Mouse (Mus musculus): Measurements from ENCODE around the gene Osbpl8. TPM values are rescaled to one million over a fixed set of nuclear protein-coding genes. Genes with fewer than 3 reads are reported as not detected.

The Osbpl8 gene
- polyA plus RNA-seq, 1 experiment from 2014 or later, result 15.2 TPM

- Histone ChIP-seq H3K9ac (ENCODE audit: low read depth, low read length) (no peak overlapping the region), H3K4me1 (ENCODE audit: control insufficient read depth, insufficient read depth, low read length) (peaks cover 4% of the 10 kb centered on the region; the same call in 1 of the 2 replicates), H3K4me2 (ENCODE audit: low read length) (no peak overlapping the region), H3K27me3 (ENCODE audit: control insufficient read depth, insufficient read depth, low read depth, low read length) (no peaks in the 10 kb centered on the region), H3K27ac (ENCODE audit: low read length) (no peak overlapping the region), H3K36me3 (ENCODE audit: control insufficient read depth, insufficient read depth, low read length) (no peaks in the 10 kb centered on the region), H3K4me3 (ENCODE audit: low read depth, low read length) (no peak overlapping the region), H3K9me3 (replicated peaks; ENCODE audit: control insufficient read depth, low read length, poor library complexity, severe bottlenecking) (no peaks in the 10 kb centered on the region)
- 92% methylated on average over 3 of the region's 3 CpGs for WGBS
- ATAC-seq, result no peak
Observed at GRCm38 (mm10) chr10:111160540-111160939, 4.0 kb upstream of the Osbpl8 start.

DNA sequence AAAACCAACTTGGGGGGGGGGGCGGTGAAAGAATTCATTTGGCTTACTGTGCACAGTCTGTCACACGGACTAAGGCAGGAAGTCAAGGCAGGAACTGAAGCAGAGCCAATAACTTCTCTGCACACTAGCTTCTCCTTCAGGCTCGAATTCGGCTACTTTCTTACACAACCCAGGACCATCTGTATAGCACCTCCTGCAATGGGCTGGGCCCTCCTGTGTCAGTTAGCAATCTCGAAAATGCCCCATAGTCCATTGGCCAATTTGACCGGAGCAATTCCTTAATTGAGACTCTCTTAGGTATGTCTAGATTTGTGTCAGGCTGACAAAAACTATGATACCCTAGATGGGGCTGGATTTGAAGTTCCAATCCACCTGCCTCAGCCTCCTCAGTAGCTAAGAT is 3.2 kb upstream of the Osbpl8 start:
- 90% methylated on average over 6 of the region's 6 CpGs for WGBS
- no peaks in the 10 kb centered on the region for H3K27me3 ChIP-seq (ENCODE audit: control insufficient read depth, insufficient read depth, low read depth, low read length)
- H3K27ac ChIP-seq (ENCODE audit: low read length), result no peak overlapping the region
- no peaks in the 10 kb centered on the region for H3K9me3 ChIP-seq (replicated peaks; ENCODE audit: control insufficient read depth, low read length, poor library complexity, severe bottlenecking)
- H3K4me3 ChIP-seq (ENCODE audit: low read depth, low read length), result no peak overlapping the region
- ATAC-seq, result no peak
- no peak overlapping the region for H3K4me2 ChIP-seq (ENCODE audit: low read length)
- H3K9ac ChIP-seq (ENCODE audit: low read depth, low read length), result no peak overlapping the region
- peaks cover 10% of the 10 kb centered on the region for H3K4me1 ChIP-seq (ENCODE audit: control insufficient read depth, insufficient read depth, low read length)
- no peaks in the 10 kb centered on the region for H3K36me3 ChIP-seq (ENCODE audit: control insufficient read depth, insufficient read depth, low read length)

- Histone ChIP-seq H3K4me1 (ENCODE audit: control insufficient read depth, insufficient read depth, low read length) (peaks cover 14% of the 10 kb centered on the region), H3K27ac (ENCODE audit: low read length) (no peak overlapping the region), H3K27me3 (ENCODE audit: control insufficient read depth, insufficient read depth, low read depth, low read length) (no peaks in the 10 kb centered on the region), H3K9ac (ENCODE audit: low read depth, low read length) (no peak overlapping the region), H3K9me3 (replicated peaks; ENCODE audit: control insufficient read depth, low read length, poor library complexity, severe bottlenecking) (no peaks in the 10 kb centered on the region), H3K4me3 (ENCODE audit: low read depth, low read length) (no peak overlapping the region), H3K36me3 (ENCODE audit: control insufficient read depth, insufficient read depth, low read length) (no peaks in the 10 kb centered on the region), H3K4me2 (ENCODE audit: low read length) (no peak overlapping the region)
- 81% methylated on average over 3 of the region's 3 CpGs for WGBS
- no peak for ATAC-seq
Observed at GRCm38 (mm10) chr10:111163025-111163424, 1.5 kb upstream of the Osbpl8 start.

- no peaks in the 10 kb centered on the region for H3K36me3 ChIP-seq (ENCODE audit: control insufficient read depth, insufficient read depth, low read length)
- peak overlapping the region; percentile 97 for H3K4me3 ChIP-seq (ENCODE audit: low read depth, low read length)
- peak overlapping the region; percentile 68; the same call in 1 of the 2 replicates for H3K9ac ChIP-seq (ENCODE audit: low read depth, low read length)
- peaks cover 14% of the 10 kb centered on the region for H3K4me1 ChIP-seq (ENCODE audit: control insufficient read depth, insufficient read depth, low read length)
- ATAC-seq, result no peak
- H3K27ac ChIP-seq (ENCODE audit: low read length), result peak overlapping the region; percentile 82
- 32% methylated on average over 9 of the region's 9 CpGs for WGBS
- no peaks in the 10 kb centered on the region for H3K9me3 ChIP-seq (replicated peaks; ENCODE audit: control insufficient read depth, low read length, poor library complexity, severe bottlenecking)
- no peaks in the 10 kb centered on the region for H3K27me3 ChIP-seq (ENCODE audit: control insufficient read depth, insufficient read depth, low read depth, low read length)
- peak overlapping the region; percentile 55 for H3K4me2 ChIP-seq (ENCODE audit: low read length)
Observed at GRCm38 (mm10) chr10:111163601-111164240, 831 bp upstream of the Osbpl8 start.

DNA sequence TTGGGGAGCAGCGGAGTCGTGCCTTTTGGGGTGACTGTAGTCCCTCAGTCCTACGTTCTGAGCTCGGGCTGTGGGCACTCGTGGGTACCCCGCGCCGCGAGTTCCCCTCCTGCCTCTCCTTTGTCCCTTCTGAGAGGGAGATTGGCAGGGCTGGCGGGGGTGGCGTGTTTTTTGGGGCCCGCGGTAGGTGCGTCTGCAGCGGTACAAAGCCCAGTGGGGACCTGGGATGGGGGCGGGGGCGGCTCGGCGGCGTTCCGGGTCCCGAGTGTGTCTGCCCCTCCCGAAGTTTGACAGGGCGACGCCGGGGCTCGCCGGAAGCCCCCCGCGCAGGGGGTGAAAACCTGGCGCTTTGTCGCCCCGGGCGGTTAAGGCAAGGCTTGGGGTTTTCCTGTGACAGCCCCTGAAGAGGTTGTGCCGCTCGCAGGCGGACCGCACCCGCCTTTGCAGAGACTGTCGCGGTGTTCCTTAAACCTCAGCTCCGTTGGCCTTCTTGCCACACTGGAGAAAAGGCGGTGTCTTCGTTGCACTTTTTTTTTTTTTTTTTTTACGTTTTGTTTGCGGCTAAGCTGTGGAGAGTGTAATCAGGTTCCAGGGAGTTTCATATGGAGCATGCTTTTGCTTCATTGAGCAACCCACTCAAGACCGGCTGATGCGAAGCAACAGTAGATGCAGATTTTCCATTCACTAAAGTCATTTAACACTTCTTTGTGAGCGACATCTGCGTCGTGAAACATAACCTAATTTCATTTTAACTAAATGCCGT is 848 bp downstream of the Osbpl8 start:
- Histone ChIP-seq H3K4me3 (ENCODE audit: low read depth, low read length) (peak overlapping the region; percentile 97), H3K9ac (ENCODE audit: low read depth, low read length) (peak overlapping the region; percentile 98), H3K36me3 (ENCODE audit: control insufficient read depth, insufficient read depth, low read length) (no peaks in the 10 kb centered on the region), H3K27me3 (ENCODE audit: control insufficient read depth, insufficient read depth, low read depth, low read length) (no peaks in the 10 kb centered on the region), H3K4me2 (ENCODE audit: low read length) (peak overlapping the region; percentile 64), H3K4me1 (ENCODE audit: control insufficient read depth, insufficient read depth, low read length) (peaks cover 14% of the 10 kb centered on the region), H3K27ac (ENCODE audit: low read length) (peak overlapping the region; percentile 82), H3K9me3 (replicated peaks; ENCODE audit: control insufficient read depth, low read length, poor library complexity, severe bottlenecking) (no peaks in the 10 kb centered on the region)
- ATAC-seq, result peak; percentile 87
- under 1% methylated on average over 52 of the region's 52 CpGs for WGBS

GRCm38 (mm10) chr10:111166057-111166841 is 1.7 kb downstream of the Osbpl8 start:
- Histone ChIP-seq H3K9me3 (replicated peaks; ENCODE audit: control insufficient read depth, low read length, poor library complexity, severe bottlenecking) (no peaks in the 10 kb centered on the region), H3K4me1 (ENCODE audit: control insufficient read depth, insufficient read depth, low read length) (peaks cover 14% of the 10 kb centered on the region), H3K4me2 (ENCODE audit: low read length) (peak overlapping the region; percentile 64), H3K27me3 (ENCODE audit: control insufficient read depth, insufficient read depth, low read depth, low read length) (no peaks in the 10 kb centered on the region), H3K4me3 (ENCODE audit: low read depth, low read length) (peak overlapping the region; percentile 97), H3K27ac (ENCODE audit: low read length) (no peak overlapping the region), H3K9ac (ENCODE audit: low read depth, low read length) (peak overlapping the region; percentile 98; the same call in 1 of the 2 replicates), H3K36me3 (ENCODE audit: control insufficient read depth, insufficient read depth, low read length) (no peaks in the 10 kb centered on the region)
- ATAC-seq, result no peak
- WGBS, result 26% methylated on average over 4 of the region's 4 CpGs

GRCm38 (mm10) chr10:111167444-111167843 is 2.9 kb downstream of the Osbpl8 start:
- H3K36me3 ChIP-seq (ENCODE audit: control insufficient read depth, insufficient read depth, low read length), result no peaks in the 10 kb centered on the region
- H3K9me3 ChIP-seq (replicated peaks; ENCODE audit: control insufficient read depth, low read length, poor library complexity, severe bottlenecking), result no peaks in the 10 kb centered on the region
- no peak overlapping the region for H3K9ac ChIP-seq (ENCODE audit: low read depth, low read length)
- H3K4me1 ChIP-seq (ENCODE audit: control insufficient read depth, insufficient read depth, low read length), result peaks cover 14% of the 10 kb centered on the region
- no peak overlapping the region for H3K4me2 ChIP-seq (ENCODE audit: low read length)
- no peak overlapping the region for H3K27ac ChIP-seq (ENCODE audit: low read length)
- 97% methylated on average over 4 of the region's 4 CpGs for WGBS
- no peak overlapping the region for H3K4me3 ChIP-seq (ENCODE audit: low read depth, low read length)
- H3K27me3 ChIP-seq (ENCODE audit: control insufficient read depth, insufficient read depth, low read depth, low read length), result no peaks in the 10 kb centered on the region
- ATAC-seq, result no peak

DNA sequence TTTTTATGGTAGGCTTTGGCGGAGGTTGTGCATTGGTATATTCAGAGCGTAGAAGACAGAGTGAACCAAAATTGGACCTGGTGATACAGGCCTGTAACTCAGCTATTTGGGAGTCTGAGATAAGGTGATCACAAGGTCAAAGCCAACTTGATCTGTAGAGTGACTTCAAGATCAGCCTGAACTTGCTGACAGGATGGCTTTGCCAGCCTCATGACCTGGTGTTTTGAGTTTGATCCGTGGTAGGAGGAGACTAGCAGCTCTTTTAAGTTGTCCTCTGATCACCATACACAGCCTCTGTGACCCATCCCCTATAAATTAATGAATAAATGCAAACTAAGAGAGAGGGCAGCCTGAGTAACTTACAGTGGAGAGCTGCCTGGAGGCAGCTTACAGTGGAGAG is 3.8 kb downstream of the Osbpl8 start:
- Histone ChIP-seq H3K9ac (ENCODE audit: low read depth, low read length) (no peak overlapping the region), H3K4me3 (ENCODE audit: low read depth, low read length) (no peak overlapping the region), H3K27me3 (ENCODE audit: control insufficient read depth, insufficient read depth, low read depth, low read length) (no peaks in the 10 kb centered on the region), H3K4me2 (ENCODE audit: low read length) (no peak overlapping the region), H3K4me1 (ENCODE audit: control insufficient read depth, insufficient read depth, low read length) (peaks cover 14% of the 10 kb centered on the region), H3K27ac (ENCODE audit: low read length) (no peak overlapping the region), H3K36me3 (ENCODE audit: control insufficient read depth, insufficient read depth, low read length) (no peaks in the 10 kb centered on the region), H3K9me3 (replicated peaks; ENCODE audit: control insufficient read depth, low read length, poor library complexity, severe bottlenecking) (no peaks in the 10 kb centered on the region)
- ATAC-seq, result no peak
- 83% methylated on average over 3 of the region's 3 CpGs for WGBS

All from midbrain, embryonic 16.5 days (tissue).